In genomic region chr4:8967986-8968385, GRCm38 (mm10) we compare ENCODE assay signal across 25 mouse cellular contexts.
"Had no signal": no experiment of that assay in that cellular context is flagged by ENCODE, and none has a peak within 500 bp of the region (broad histone marks: within the 10 kb centered on the region; RNA-seq: fewer than 3 reads in every experiment).

No protein-coding gene starts in this region.

- H3K27ac ChIP-seq: embryonic facial prominence, embryonic 10.5 days; embryonic facial prominence, embryonic 12.5 days; embryonic facial prominence, embryonic 13.5 days; embryonic facial prominence, embryonic 15.5 days; forebrain, embryonic 10.5 days; forebrain, embryonic 12.5 days; forebrain, embryonic 13.5 days; forebrain, embryonic 15.5 days; gastrocnemius, adult 2 months; heart, adult 2 months; heart, embryonic 10.5 days had no signal

- H3K9me3 ChIP-seq: embryonic facial prominence, embryonic 10.5 days; embryonic facial prominence, embryonic 12.5 days; embryonic facial prominence, embryonic 13.5 days; embryonic facial prominence, embryonic 15.5 days; forebrain, embryonic 10.5 days; forebrain, embryonic 12.5 days; forebrain, embryonic 15.5 days; heart, embryonic 10.5 days had no signal

- H3K9ac ChIP-seq: embryonic facial prominence, embryonic 12.5 days; embryonic facial prominence, embryonic 13.5 days; embryonic facial prominence, embryonic 15.5 days; forebrain, embryonic 12.5 days; forebrain, embryonic 13.5 days; forebrain, embryonic 15.5 days; forebrain, postnatal 0 days had no signal

- H3K27me3 ChIP-seq: embryonic facial prominence, embryonic 12.5 days; embryonic facial prominence, embryonic 13.5 days; embryonic facial prominence, embryonic 15.5 days; forebrain, embryonic 12.5 days; forebrain, embryonic 13.5 days; forebrain, embryonic 15.5 days had no signal

- H3K36me3 ChIP-seq: embryonic facial prominence, embryonic 10.5 days; embryonic facial prominence, embryonic 12.5 days; embryonic facial prominence, embryonic 13.5 days; embryonic facial prominence, embryonic 15.5 days; forebrain, embryonic 10.5 days; forebrain, embryonic 12.5 days; forebrain, embryonic 15.5 days; heart, embryonic 10.5 days had no signal

- H3K4me1 ChIP-seq: embryonic facial prominence, embryonic 12.5 days; forebrain, embryonic 13.5 days; forebrain, embryonic 15.5 days had no signal

- DNase-seq: cerebellum, adult 9-10 months; cerebellum, adult 9-11 months; cerebellum, postnatal 14 days; cerebellum, postnatal 25 days; cerebellum, postnatal 36 days; forebrain, postnatal 0 days; gastrocnemius, postnatal 10 days; gastrocnemius, postnatal 14 days; gastrocnemius, postnatal 25 days; gastrocnemius, postnatal 36 days; heart, adult 18-20 months; heart, adult 2 months had no signal

- H3K4me2 ChIP-seq: embryonic facial prominence, embryonic 12.5 days; embryonic facial prominence, embryonic 13.5 days; embryonic facial prominence, embryonic 15.5 days; forebrain, embryonic 12.5 days; forebrain, embryonic 13.5 days; forebrain, embryonic 15.5 days had no signal

- H3K4me3 ChIP-seq: embryonic facial prominence, embryonic 10.5 days; embryonic facial prominence, embryonic 12.5 days; embryonic facial prominence, embryonic 13.5 days; embryonic facial prominence, embryonic 15.5 days; erythroblast, embryonic 14.5 days; forebrain, embryonic 10.5 days; forebrain, embryonic 12.5 days; forebrain, embryonic 13.5 days; forebrain, embryonic 15.5 days; gastrocnemius, adult 2 months; heart, adult 2 months; heart, embryonic 10.5 days had no signal

- ATAC-seq: forebrain, embryonic 13.5 days; forebrain, embryonic 14.5 days; forebrain, embryonic 15.5 days; forebrain, embryonic 16.5 days; forebrain, postnatal 0 days had no signal
